Mouse (Mus musculus) embryonic facial prominence, embryonic 13.5 days (tissue): Measurements from ENCODE around the gene Ldb2. TPM values are rescaled to one million over a fixed set of nuclear protein-coding genes. Genes with fewer than 3 reads are reported as not detected.
A peak's percentile ranks its signal among the peaks of the same experiment; 100 is the strongest.

ENCODE experiments used
- ATAC-seq: fragments of 200-750 bp; cut with Nextera tagmentation; 2 replicates; pipeline ENCODE4 v1.8.0; 2017; ENCODE audit warnings: low read depth; ENCODE audit not compliant: insufficient number of reproducible peaks, insufficient read depth, low FRiP score, low TSS enrichment
- H3K27ac ChIP-seq: fragments of 300-500 bp; sonication (generic); 2 replicates; pipeline ENCODE4 v1.5.1; 2015; ENCODE audit warnings: moderate library complexity, mild to moderate bottlenecking, inconsistent platforms
- H3K27me3 ChIP-seq: fragments of 300-500 bp; sonication (generic); 2 replicates; pipeline ENCODE4 v1.6.1; 2015; ENCODE audit warnings: mild to moderate bottlenecking, inconsistent platforms
- H3K36me3 ChIP-seq: fragments of 300-500 bp; sonication (generic); 2 replicates; pipeline ENCODE4 v1.6.1; 2015; ENCODE audit warnings: mild to moderate bottlenecking, inconsistent platforms
- H3K4me1 ChIP-seq: fragments of 300-500 bp; sonication (generic); 2 replicates; pipeline ENCODE4 v1.6.1; 2015; ENCODE audit warnings: inconsistent platforms
- H3K4me2 ChIP-seq: fragments of 300-500 bp; sonication (generic); 2 replicates; pipeline ENCODE4 v1.6.1; 2015; ENCODE audit warnings: moderate library complexity, mild to moderate bottlenecking, inconsistent platforms
- H3K4me3 ChIP-seq: fragments of 300-500 bp; sonication (generic); 2 replicates; pipeline ENCODE4 v1.5.1; 2015; ENCODE audit warnings: mild to moderate bottlenecking, inconsistent platforms
- H3K9ac ChIP-seq: fragments of 300-500 bp; sonication (generic); 2 replicates; pipeline ENCODE4 v1.6.1; 2015; ENCODE audit warnings: mild to moderate bottlenecking, inconsistent platforms
- H3K9me3 ChIP-seq: fragments of 300-500 bp; sonication (generic); 2 replicates; pipeline ENCODE4 v1.6.1; 2016; ENCODE audit warnings: inconsistent platforms
- WGBS: fragments of 180-500 bp; shearing (Covaris S2); methylation state at CpG from one replicate; pipeline ENCODE4 v1.1.7; 2015; ENCODE audit warnings: mixed read lengths; 5-methylcytosine and 5-hydroxymethylcytosine counted together
- polyA plus RNA-seq: library from polyadenylated mRNA; unstranded; fragments of >200 nt; fragmentation: Nextera tagmentation; extraction: Ambion mirVana; gene quantifications from 2 replicates; pipeline ENCODE4 v1.2.1, GENCODE M21; 2015

Gene Ldb2
- 53.5 and 61.3 TPM in 2 replicates for polyA plus RNA-seq

- no peaks in the 10 kb centered on the region for H3K9me3 ChIP-seq
- peaks cover 36% of the 10 kb centered on the region for H3K4me1 ChIP-seq
- peak within 1 kb of the TSS; percentile 76 for H3K9ac ChIP-seq
- no peaks in the 10 kb centered on the region for H3K27me3 ChIP-seq
- no peaks in the 10 kb centered on the region for H3K36me3 ChIP-seq
- peak; percentile 85 for ATAC-seq
- H3K27ac ChIP-seq: peak within 1 kb of the TSS; percentile 55
- H3K4me3 ChIP-seq: peak within 1 kb of the TSS; percentile 55
- peak within 1 kb of the TSS; percentile 67 for H3K4me2 ChIP-seq
- WGBS: 2% methylated on average over 19 of the region's 19 CpGs
Measured at GRCm38 (mm10) chr5:44799053-44799860, at the start of gene Ldb2. Ldb2 (minus strand) TSS chr5:44799680.

DNA sequence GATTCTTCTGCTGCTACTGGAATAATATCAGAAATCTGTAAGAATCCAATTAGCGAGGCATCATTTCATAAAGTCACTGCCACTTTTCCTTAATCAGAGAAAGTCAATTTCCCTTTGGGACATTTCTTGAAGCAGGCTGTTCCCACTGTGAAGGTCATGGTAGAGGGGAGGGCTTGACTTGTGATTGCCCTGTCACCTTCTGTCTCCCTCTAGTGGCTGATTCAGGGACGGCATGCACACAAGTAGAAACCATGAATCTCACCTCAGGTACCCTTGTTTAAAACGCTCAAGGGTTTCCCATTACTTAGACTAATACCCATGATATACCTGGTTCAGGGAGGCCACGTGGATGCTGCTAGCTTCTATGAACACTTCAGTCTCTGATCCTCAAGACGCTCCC, 31.8 kb upstream of the Ldb2 start:
- H3K27ac ChIP-seq: no peak overlapping the region
- no peaks in the 10 kb centered on the region for H3K9me3 ChIP-seq
- no peaks in the 10 kb centered on the region for H3K27me3 ChIP-seq
- H3K36me3 ChIP-seq: no peaks in the 10 kb centered on the region
- H3K9ac ChIP-seq: no peak overlapping the region
- H3K4me1 ChIP-seq: no peaks in the 10 kb centered on the region
- H3K4me3 ChIP-seq: no peak overlapping the region
- no peak for ATAC-seq
- H3K4me2 ChIP-seq: no peak overlapping the region
- 64% methylated on average over 5 of the region's 5 CpGs for WGBS

- no peak for ATAC-seq
Measured at GRCm38 (mm10) chr5:44815506-44815905, 16.0 kb upstream of the Ldb2 start.

GRCm38 (mm10) chr5:44805960-44806359, 6.5 kb upstream of the Ldb2 start:
- no peaks in the 10 kb centered on the region for H3K9me3 ChIP-seq
- peaks cover 5% of the 10 kb centered on the region; the same call in 1 of the 2 replicates for H3K4me1 ChIP-seq
- WGBS: 84% methylated on average over 2 of the region's 2 CpGs
- no peak for ATAC-seq
- H3K4me3 ChIP-seq: no peak overlapping the region
- no peak overlapping the region for H3K4me2 ChIP-seq
- H3K9ac ChIP-seq: no peak overlapping the region
- no peaks in the 10 kb centered on the region for H3K36me3 ChIP-seq
- no peaks in the 10 kb centered on the region for H3K27me3 ChIP-seq
- H3K27ac ChIP-seq: no peak overlapping the region

More at GRCm38 (mm10) chr5:44815506-44815905, 16.0 kb upstream of the Ldb2 start:
- WGBS: 91% methylated on average over 1 of the region's 1 CpGs
- Histone ChIP-seq H3K27ac (no peak overlapping the region), H3K36me3 (no peaks in the 10 kb centered on the region), H3K4me1 (no peaks in the 10 kb centered on the region), H3K27me3 (no peaks in the 10 kb centered on the region), H3K4me3 (no peak overlapping the region), H3K9me3 (no peaks in the 10 kb centered on the region), H3K9ac (no peak overlapping the region), H3K4me2 (no peak overlapping the region)

GRCm38 (mm10) chr5:44801100-44801499, 1.6 kb upstream of the Ldb2 start:
- 12% methylated on average over 3 of the region's 3 CpGs for WGBS

GRCm38 (mm10) chr5:44799861-44800260, 381 bp upstream of the Ldb2 start:
- ATAC-seq: 0 out of 2 replicates have a peak, but pooled peaks have one; percentile 44

More at GRCm38 (mm10) chr5:44801100-44801499, 1.6 kb upstream of the Ldb2 start:
- H3K27ac ChIP-seq: peak overlapping the region; percentile 29; the same call in 1 of the 2 replicates
- H3K9me3 ChIP-seq: no peaks in the 10 kb centered on the region
- peaks cover 27% of the 10 kb centered on the region for H3K4me1 ChIP-seq
- no peaks in the 10 kb centered on the region for H3K36me3 ChIP-seq
- no peak overlapping the region for H3K9ac ChIP-seq
- no peaks in the 10 kb centered on the region for H3K27me3 ChIP-seq
- H3K4me2 ChIP-seq: no peak overlapping the region
- H3K4me3 ChIP-seq: no peak overlapping the region
- no peak; the same call in 1 of the 2 replicates for ATAC-seq

DNA sequence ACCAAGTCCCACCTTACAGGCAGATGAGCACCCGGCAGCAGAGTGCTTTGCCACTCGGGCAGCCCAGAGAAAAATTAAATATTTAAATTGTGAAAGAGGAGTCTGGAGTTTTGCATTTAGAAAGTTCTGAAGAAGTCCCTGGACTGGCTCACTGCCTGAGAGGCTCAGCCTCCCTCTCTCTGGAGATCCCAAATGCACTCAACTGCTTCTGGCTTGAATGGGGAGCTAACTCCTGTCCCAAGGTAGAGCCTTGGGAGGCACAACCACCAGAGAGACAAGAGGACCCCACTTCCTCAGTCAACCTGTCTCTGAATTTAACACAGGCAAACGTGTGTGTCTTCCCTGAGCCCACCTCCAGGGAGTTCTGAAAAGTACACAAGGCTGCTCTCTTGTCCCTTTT, 987 bp downstream of the Ldb2 start:
- Histone ChIP-seq H3K9ac (peak overlapping the region; percentile 76), H3K9me3 (no peaks in the 10 kb centered on the region), H3K27ac (0 out of 2 replicates have a peak overlapping the region, but pooled peaks have one; percentile 55), H3K4me1 (peaks cover 41% of the 10 kb centered on the region), H3K36me3 (no peaks in the 10 kb centered on the region), H3K4me2 (peak overlapping the region; percentile 67), H3K4me3 (peak overlapping the region; percentile 55), H3K27me3 (no peaks in the 10 kb centered on the region)
- 7% methylated on average over 3 of the region's 3 CpGs for WGBS
- ATAC-seq: no peak

More at GRCm38 (mm10) chr5:44799861-44800260, 381 bp upstream of the Ldb2 start:
- H3K4me1 ChIP-seq: peaks cover 32% of the 10 kb centered on the region
- H3K27me3 ChIP-seq: no peaks in the 10 kb centered on the region
- no peak overlapping the region for H3K9ac ChIP-seq
- H3K27ac ChIP-seq: 0 out of 2 replicates have a peak overlapping the region, but pooled peaks have one; percentile 23
- 2% methylated on average over 2 of the region's 2 CpGs for WGBS
- no peaks in the 10 kb centered on the region for H3K36me3 ChIP-seq
- H3K4me2 ChIP-seq: peak overlapping the region; percentile 67
- H3K9me3 ChIP-seq: no peaks in the 10 kb centered on the region
- peak overlapping the region; percentile 55 for H3K4me3 ChIP-seq

- Histone ChIP-seq H3K27ac (no peak overlapping the region), H3K4me3 (peak overlapping the region; percentile 55)
- 18% methylated on average over 2 of the region's 2 CpGs for WGBS
Measured at GRCm38 (mm10) chr5:44798056-44798455, 1.4 kb downstream of the Ldb2 start.

GRCm38 (mm10) chr5:44784591-44784990, 14.9 kb downstream of the Ldb2 start:
- H3K9me3 ChIP-seq: no peaks in the 10 kb centered on the region
- no peak overlapping the region for H3K9ac ChIP-seq
- H3K36me3 ChIP-seq: no peaks in the 10 kb centered on the region
- no peaks in the 10 kb centered on the region for H3K27me3 ChIP-seq
- WGBS: 81% methylated on average over 3 of the region's 3 CpGs
- peaks cover 9% of the 10 kb centered on the region; the same call in 1 of the 2 replicates for H3K4me1 ChIP-seq
- ATAC-seq: no peak
- H3K4me2 ChIP-seq: no peak overlapping the region
- H3K4me3 ChIP-seq: no peak overlapping the region
- no peak overlapping the region for H3K27ac ChIP-seq

More at GRCm38 (mm10) chr5:44798056-44798455, 1.4 kb downstream of the Ldb2 start:
- no peaks in the 10 kb centered on the region for H3K9me3 ChIP-seq
- peak overlapping the region; percentile 76 for H3K9ac ChIP-seq
- H3K36me3 ChIP-seq: no peaks in the 10 kb centered on the region
- H3K27me3 ChIP-seq: no peaks in the 10 kb centered on the region
- H3K4me1 ChIP-seq: peaks cover 41% of the 10 kb centered on the region
- H3K4me2 ChIP-seq: peak overlapping the region; percentile 67
- no peak for ATAC-seq

DNA sequence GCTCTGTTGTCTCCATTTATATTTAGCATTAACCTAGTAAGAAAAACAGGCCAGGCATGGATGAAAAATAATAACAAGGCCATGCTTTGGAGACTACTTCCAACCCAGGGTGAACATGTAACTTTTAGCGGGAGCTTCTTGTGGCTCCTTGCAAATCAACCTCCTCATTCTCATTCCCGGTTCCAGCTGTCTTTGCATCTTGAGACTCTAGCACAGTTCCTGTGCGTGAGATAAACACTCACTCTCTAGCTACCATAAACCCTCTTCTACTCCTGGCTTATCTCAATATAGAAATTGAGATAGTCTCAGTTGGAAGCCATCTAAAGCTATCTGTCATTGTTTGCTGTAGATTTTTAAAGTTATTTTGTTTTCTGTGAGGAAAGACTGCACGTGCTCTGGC, 20.1 kb downstream of the Ldb2 start:
- H3K4me1 ChIP-seq: peaks cover 2% of the 10 kb centered on the region; the same call in 1 of the 2 replicates
- H3K9me3 ChIP-seq: no peaks in the 10 kb centered on the region
- no peak overlapping the region for H3K27ac ChIP-seq
- 85% methylated on average over 4 of the region's 4 CpGs for WGBS
- no peaks in the 10 kb centered on the region for H3K27me3 ChIP-seq
- peaks cover under 1% of the 10 kb centered on the region for H3K36me3 ChIP-seq
- H3K4me2 ChIP-seq: no peak overlapping the region
- H3K4me3 ChIP-seq: no peak overlapping the region
- H3K9ac ChIP-seq: no peak overlapping the region
- ATAC-seq: no peak

DNA sequence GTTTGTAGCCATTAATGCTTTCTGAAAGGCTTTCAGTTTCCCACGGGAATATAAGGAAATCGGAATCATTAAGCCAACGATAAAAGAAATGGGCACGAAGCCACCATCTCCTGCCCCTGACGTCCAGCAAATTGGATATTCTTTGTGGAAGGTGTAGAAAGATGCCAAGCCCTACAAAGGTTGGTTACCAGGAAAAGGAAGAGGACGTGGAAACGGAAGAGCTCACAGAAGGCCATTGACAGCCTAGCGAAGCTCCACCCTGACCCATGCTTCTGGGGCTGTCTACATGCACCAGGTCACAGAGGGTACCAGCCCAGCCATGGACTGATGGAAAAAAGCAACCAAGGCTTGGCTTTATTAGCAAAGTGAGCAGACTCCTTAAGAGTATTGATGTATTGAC, 31.0 kb downstream of the Ldb2 start:
- Histone ChIP-seq H3K4me1 (no peaks in the 10 kb centered on the region), H3K27ac (no peak overlapping the region), H3K9ac (no peak overlapping the region), H3K36me3 (0 out of 2 replicates have a peak, but pooled peaks cover 3% of the 10 kb centered on the region), H3K4me3 (no peak overlapping the region), H3K9me3 (no peaks in the 10 kb centered on the region), H3K4me2 (no peak overlapping the region), H3K27me3 (no peaks in the 10 kb centered on the region)
- WGBS: 89% methylated on average over 8 of the region's 8 CpGs
- ATAC-seq: no peak

DNA sequence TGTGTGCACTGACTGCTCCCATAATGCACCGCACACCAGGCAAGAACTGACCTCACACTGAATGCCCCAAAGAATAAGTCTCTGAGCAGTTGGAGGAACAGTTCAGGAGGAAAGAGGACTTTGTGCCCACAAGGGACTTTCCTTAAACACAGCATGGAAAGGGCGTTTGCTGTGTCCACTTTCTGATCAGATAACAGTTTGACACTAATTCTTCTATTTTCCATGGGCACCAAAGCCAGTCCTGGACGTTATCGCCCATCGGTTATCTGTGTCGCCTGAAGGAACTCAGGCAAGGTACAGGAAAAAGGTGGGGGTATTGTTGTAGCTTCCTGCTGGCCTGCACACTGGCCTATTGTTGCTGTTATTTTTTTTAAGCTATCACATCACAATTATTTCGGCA, 34.6 kb downstream of the Ldb2 start:
- H3K27me3 ChIP-seq: no peaks in the 10 kb centered on the region
- H3K4me3 ChIP-seq: no peak overlapping the region
- WGBS: 77% methylated on average over 7 of the region's 7 CpGs
- no peaks in the 10 kb centered on the region for H3K36me3 ChIP-seq
- H3K9ac ChIP-seq: no peak overlapping the region
- H3K4me2 ChIP-seq: no peak overlapping the region
- H3K9me3 ChIP-seq: no peaks in the 10 kb centered on the region
- no peaks in the 10 kb centered on the region for H3K4me1 ChIP-seq
- H3K27ac ChIP-seq: no peak overlapping the region
- no peak for ATAC-seq
